Mouse (Mus musculus) lung, embryonic 15.5 days (tissue): ENCODE results near the gene Mast2. TPM values are rescaled to one million over a fixed set of nuclear protein-coding genes. Genes with fewer than 3 reads are reported as not detected.

Experiments used
- ATAC-seq: fragments of 200-750 bp; cut with Nextera tagmentation; 2 replicates; pipeline ENCODE4 v1.8.0; 2017; ENCODE audit warnings: moderate number of reproducible peaks, borderline replicate concordance; ENCODE audit not compliant: low FRiP score, low TSS enrichment; ENCODE audit errors: extremely low read depth
- H3K27ac ChIP-seq: fragments of 300-500 bp; sonication (generic); 2 replicates; pipeline ENCODE4 v1.5.1; 2015; ENCODE audit warnings: moderate library complexity, mild to moderate bottlenecking, inconsistent platforms
- H3K27me3 ChIP-seq: fragments of 300-500 bp; sonication (generic); 2 replicates; pipeline ENCODE4 v1.6.1; 2015; ENCODE audit warnings: inconsistent platforms
- H3K36me3 ChIP-seq: fragments of 300-500 bp; sonication (generic); 2 replicates; pipeline ENCODE4 v1.6.1; 2015; ENCODE audit warnings: inconsistent platforms
- H3K4me1 ChIP-seq: fragments of 300-500 bp; sonication (generic); 2 replicates; pipeline ENCODE4 v1.6.1; 2015; ENCODE audit warnings: inconsistent platforms
- H3K4me2 ChIP-seq: fragments of 300-500 bp; sonication (generic); 2 replicates; pipeline ENCODE4 v1.6.1; 2015; ENCODE audit warnings: inconsistent platforms, mild to moderate bottlenecking, moderate library complexity
- H3K4me3 ChIP-seq: fragments of 300-500 bp; sonication (generic); 2 replicates; pipeline ENCODE4 v1.5.1; 2015; ENCODE audit warnings: mild to moderate bottlenecking, inconsistent platforms
- H3K9ac ChIP-seq: fragments of 300-500 bp; sonication (generic); 2 replicates; pipeline ENCODE4 v1.6.1; 2015; ENCODE audit warnings: inconsistent platforms
- H3K9me3 ChIP-seq: fragments of 300-500 bp; sonication (generic); 2 replicates; pipeline ENCODE4 v1.6.1; 2016; ENCODE audit warnings: inconsistent platforms
- WGBS: fragments of 180-500 bp; shearing (Covaris S2); methylation state at CpG from one replicate; pipeline ENCODE4 v1.1.7; 2015; 5-methylcytosine and 5-hydroxymethylcytosine counted together
- polyA plus RNA-seq: library from polyadenylated mRNA; unstranded; fragments of >200 nt; fragmentation: Nextera tagmentation; extraction: Ambion mirVana; gene quantifications from 2 replicates; pipeline ENCODE4 v1.2.1, GENCODE M21; 2015

Gene Mast2
- polyA plus RNA-seq, 1 experiment from 2014 or later, result 14.8 TPM

- no peak for ATAC-seq
- Histone ChIP-seq H3K4me3 (no peak overlapping the region), H3K27ac (no peak overlapping the region), H3K27me3 (no peaks in the 10 kb centered on the region), H3K9me3 (no peaks in the 10 kb centered on the region), H3K4me1 (no peaks in the 10 kb centered on the region), H3K9ac (no peak overlapping the region), H3K4me2 (no peak overlapping the region), H3K36me3 (no peaks in the 10 kb centered on the region)
- WGBS, result 85% methylated on average over 1 of the region's 1 CpGs
Observed at GRCm38 (mm10) chr4:116336294-116336693, 127.7 kb downstream of the Mast2 start.

GRCm38 (mm10) chr4:116329256-116329655, 134.7 kb downstream of the Mast2 start:
- WGBS, result 84% methylated on average over 3 of the region's 3 CpGs
- Histone ChIP-seq H3K4me3 (no peak overlapping the region), H3K9ac (no peak overlapping the region), H3K27me3 (no peaks in the 10 kb centered on the region), H3K4me1 (no peaks in the 10 kb centered on the region), H3K4me2 (no peak overlapping the region), H3K9me3 (no peaks in the 10 kb centered on the region), H3K27ac (no peak overlapping the region), H3K36me3 (peaks cover 14% of the 10 kb centered on the region; the same call in 1 of the 2 replicates)
- no peak for ATAC-seq

- Histone ChIP-seq H3K4me2 (no peak overlapping the region), H3K9ac (no peak overlapping the region), H3K9me3 (no peaks in the 10 kb centered on the region), H3K4me3 (no peak overlapping the region), H3K27me3 (no peaks in the 10 kb centered on the region), H3K4me1 (no peaks in the 10 kb centered on the region), H3K27ac (no peak overlapping the region), H3K36me3 (peaks cover 28% of the 10 kb centered on the region)
- 79% methylated on average over 6 of the region's 6 CpGs for WGBS
- ATAC-seq, result no peak
Observed at GRCm38 (mm10) chr4:116322127-116322526, 141.9 kb downstream of the Mast2 start.

DNA sequence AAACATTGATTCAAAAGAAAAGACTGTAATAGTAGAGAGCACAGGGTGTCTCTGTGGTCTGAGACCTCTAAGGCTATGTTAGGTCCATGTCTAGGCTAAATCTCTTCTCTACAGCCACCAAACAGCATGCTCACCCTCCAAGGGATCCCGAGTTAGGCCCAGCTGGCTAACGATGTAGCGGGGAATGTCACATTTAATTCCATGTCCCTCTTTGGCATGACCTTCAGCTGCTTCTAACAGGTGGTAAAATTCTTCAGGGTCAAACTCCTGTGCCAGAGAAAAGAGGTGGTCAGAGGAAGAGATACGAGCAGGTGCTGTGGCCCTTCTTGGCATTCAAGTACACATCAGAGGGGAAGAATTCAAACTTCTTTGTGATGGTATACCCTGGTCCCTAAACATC, 146.4 kb downstream of the Mast2 start:
- no peak for ATAC-seq
- no peaks in the 10 kb centered on the region for H3K27me3 ChIP-seq
- H3K9me3 ChIP-seq, result no peaks in the 10 kb centered on the region
- H3K4me2 ChIP-seq, result no peak overlapping the region
- H3K27ac ChIP-seq, result no peak overlapping the region
- H3K4me1 ChIP-seq, result no peaks in the 10 kb centered on the region
- 94% methylated on average over 4 of the region's 4 CpGs for WGBS
- H3K9ac ChIP-seq, result no peak overlapping the region
- peaks cover 52% of the 10 kb centered on the region for H3K36me3 ChIP-seq
- H3K4me3 ChIP-seq, result no peak overlapping the region

GRCm38 (mm10) chr4:116304551-116304950, 159.4 kb downstream of the Mast2 start:
- no peaks in the 10 kb centered on the region for H3K27me3 ChIP-seq
- H3K4me2 ChIP-seq, result no peak overlapping the region
- H3K4me3 ChIP-seq, result no peak overlapping the region
- no peaks in the 10 kb centered on the region for H3K9me3 ChIP-seq
- no peak for ATAC-seq
- peaks cover 45% of the 10 kb centered on the region for H3K36me3 ChIP-seq
- H3K27ac ChIP-seq, result no peak overlapping the region
- no peaks in the 10 kb centered on the region for H3K4me1 ChIP-seq
- H3K9ac ChIP-seq, result no peak overlapping the region
- 0% methylated on average over 1 of the region's 1 CpGs for WGBS

DNA sequence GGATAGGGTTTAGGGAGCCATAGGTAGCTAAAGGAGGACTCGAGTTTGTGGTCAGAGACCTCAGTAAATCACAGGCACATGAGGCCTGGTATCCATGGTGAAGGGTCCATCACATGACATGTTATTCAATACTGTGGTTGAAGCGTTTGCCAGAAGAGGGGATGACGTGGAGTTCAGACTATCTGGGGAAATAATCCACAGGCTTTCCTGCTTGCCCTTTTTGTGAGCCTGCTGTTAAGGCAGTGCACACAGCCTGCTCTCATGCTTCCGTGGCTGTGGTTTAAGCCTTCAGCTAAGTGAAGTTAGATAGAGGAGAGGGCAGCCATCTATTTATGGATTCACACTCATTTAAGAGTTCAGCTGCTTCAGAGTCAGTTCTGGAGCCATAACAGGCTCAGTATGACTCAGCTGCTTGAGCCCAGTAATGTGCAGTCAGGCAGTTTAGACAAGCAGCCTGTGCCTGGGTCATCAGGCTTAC, 163.1 kb downstream of the Mast2 start:
- Histone ChIP-seq H3K9me3 (no peaks in the 10 kb centered on the region), H3K4me2 (no peak overlapping the region), H3K4me1 (no peaks in the 10 kb centered on the region), H3K4me3 (no peak overlapping the region), H3K27ac (no peak overlapping the region), H3K9ac (no peak overlapping the region), H3K36me3 (peaks cover 19% of the 10 kb centered on the region), H3K27me3 (no peaks in the 10 kb centered on the region)
- WGBS, result 59% methylated on average over 4 of the region's 4 CpGs
- no peak for ATAC-seq

- no peak overlapping the region for H3K4me2 ChIP-seq
- H3K9me3 ChIP-seq, result no peaks in the 10 kb centered on the region
- no peaks in the 10 kb centered on the region for H3K27me3 ChIP-seq
- no peak for ATAC-seq
- H3K27ac ChIP-seq, result no peak overlapping the region
- H3K9ac ChIP-seq, result no peak overlapping the region
- no peaks in the 10 kb centered on the region for H3K4me1 ChIP-seq
- peaks cover 43% of the 10 kb centered on the region for H3K36me3 ChIP-seq
- 82% methylated on average over 12 of the region's 12 CpGs for WGBS
- no peak overlapping the region for H3K4me3 ChIP-seq
Observed at GRCm38 (mm10) chr4:116293296-116293695, 170.7 kb downstream of the Mast2 start.

- WGBS, result 89% methylated on average over 6 of the region's 6 CpGs
- H3K9ac ChIP-seq, result no peak overlapping the region
- peaks cover 50% of the 10 kb centered on the region for H3K36me3 ChIP-seq
- H3K4me2 ChIP-seq, result no peak overlapping the region
- no peak overlapping the region for H3K27ac ChIP-seq
- no peaks in the 10 kb centered on the region for H3K27me3 ChIP-seq
- no peak for ATAC-seq
- no peak overlapping the region for H3K4me3 ChIP-seq
- no peaks in the 10 kb centered on the region for H3K4me1 ChIP-seq
- H3K9me3 ChIP-seq, result no peaks in the 10 kb centered on the region
Observed at GRCm38 (mm10) chr4:116291561-116291960, 172.4 kb downstream of the Mast2 start.

- Histone ChIP-seq H3K9me3 (no peaks in the 10 kb centered on the region), H3K4me1 (no peaks in the 10 kb centered on the region)
Observed at GRCm38 (mm10) chr4:116282211-116282610, 181.8 kb downstream of the Mast2 start.

DNA sequence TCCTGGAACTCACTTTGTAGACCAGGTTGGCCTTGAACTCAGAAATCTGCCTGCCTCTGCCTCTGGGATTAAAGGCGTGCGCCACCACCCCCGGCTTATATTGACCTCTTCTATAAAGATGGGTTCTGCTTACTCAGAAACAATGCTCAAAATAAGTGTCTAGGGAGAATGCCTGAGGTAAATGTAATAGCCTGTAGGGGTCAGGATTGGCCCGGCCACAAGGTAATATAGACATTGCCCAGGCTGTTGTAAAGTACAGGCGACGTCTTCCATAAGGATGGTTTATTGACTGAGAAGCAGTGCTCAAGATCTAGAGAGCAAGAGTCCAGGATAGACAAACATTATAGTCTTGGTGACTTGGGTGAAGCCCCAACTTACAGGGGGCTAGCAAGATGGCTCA, 195.8 kb downstream of the Mast2 start:
- no peak for ATAC-seq
- Histone ChIP-seq H3K9ac (no peak overlapping the region), H3K4me1 (no peaks in the 10 kb centered on the region), H3K36me3 (peaks cover 12% of the 10 kb centered on the region; the same call in 1 of the 2 replicates), H3K9me3 (no peaks in the 10 kb centered on the region), H3K27ac (no peak overlapping the region), H3K27me3 (no peaks in the 10 kb centered on the region), H3K4me2 (no peak overlapping the region), H3K4me3 (no peak overlapping the region)
- WGBS, result 91% methylated on average over 6 of the region's 6 CpGs

More at GRCm38 (mm10) chr4:116282211-116282610, 181.8 kb downstream of the Mast2 start:
- H3K4me2 ChIP-seq, result no peak overlapping the region
- H3K9ac ChIP-seq, result no peak overlapping the region
- 77% methylated on average over 2 of the region's 2 CpGs for WGBS
- H3K36me3 ChIP-seq, result peaks cover 24% of the 10 kb centered on the region
- H3K27ac ChIP-seq, result no peak overlapping the region
- H3K4me3 ChIP-seq, result no peak overlapping the region
- no peaks in the 10 kb centered on the region for H3K27me3 ChIP-seq
- ATAC-seq, result no peak

Other genes starting within 250 kb of the Mast2 start
- 24.5 and 24.6 TPM in 2 replicates for gene Pik3r3, start 242.6 kb downstream of the Mast2 start, polyA plus RNA-seq
- gene Ipp, start 43.4 kb upstream of the Mast2 start, polyA plus RNA-seq, result 14.1 TPM in 2 replicates
- 22.8 and 26.7 TPM in 2 replicates for gene Tmem69, start 91.8 kb upstream of the Mast2 start, polyA plus RNA-seq
- gene Gpbp1l1, start 93.5 kb upstream of the Mast2 start, polyA plus RNA-seq, result 28.9 and 33.0 TPM in 2 replicates
- gene Ccdc17, start 132.5 kb upstream of the Mast2 start, polyA plus RNA-seq, result 6.3 and 9.1 TPM in 2 replicates
- gene Nasp, start 163.8 kb upstream of the Mast2 start, polyA plus RNA-seq, result 125 and 131 TPM in 2 replicates
- 820 and 831 TPM in 2 replicates for gene Akr1a1, start 187.5 kb upstream of the Mast2 start, polyA plus RNA-seq
- 1,493 and 1,538 TPM in 2 replicates for gene Prdx1, start 221.4 kb upstream of the Mast2 start, polyA plus RNA-seq
- gene Mmachc, start 244.2 kb upstream of the Mast2 start, polyA plus RNA-seq, result 24.7 and 24.9 TPM in 2 replicates
- 31.7 and 33.8 TPM in 2 replicates for gene Ccdc163, start 244.3 kb upstream of the Mast2 start, polyA plus RNA-seq